Comparison of ENCODE assay signal across 25 mouse cellular contexts in the genomic region with DNA sequence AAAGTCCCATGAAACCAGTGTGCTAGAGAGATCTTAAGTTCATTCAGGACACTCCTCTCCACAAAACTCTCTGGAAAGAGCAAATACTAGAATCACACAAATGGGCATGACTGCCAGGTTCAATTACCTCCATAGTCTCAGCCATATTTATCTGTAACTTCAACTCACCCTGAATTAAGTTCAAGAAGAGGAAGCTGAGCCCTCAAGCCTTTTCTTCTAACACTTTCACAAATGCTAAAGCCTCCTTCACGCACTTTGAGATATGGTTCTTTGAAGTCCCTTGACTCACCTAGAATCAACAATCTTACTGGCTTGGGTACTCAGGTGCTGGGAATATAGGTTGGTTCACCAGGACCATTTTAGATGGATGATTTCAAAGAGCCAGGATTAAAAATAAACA. TPM values are rescaled to one million over a fixed set of nuclear protein-coding genes. Genes with fewer than 3 reads are reported as not detected.
DNase-seq lines count a peak whose midpoint lies in the region; ATAC-seq and TF ChIP-seq lines count a peak whose summit lies in the region.
"Had no signal": no experiment of that assay in that cellular context is flagged by ENCODE, and none has a peak within 500 bp of the region (broad histone marks: within the 10 kb centered on the region; RNA-seq: fewer than 3 reads in every experiment).

No protein-coding gene starts in this region.

- TF ChIP-seq CTCF in liver, postnatal 0 days (IDR thresholded peaks at IDR 0.05; ENCODE audit: low read depth), result no peak
- TF ChIP-seq CTCF in lung, postnatal 0 days (IDR thresholded peaks at IDR 0.05), result no peak
- TF ChIP-seq CTCF in MEL (IDR thresholded peaks at IDR 0.05 in 2 of 3, conservative IDR thresholded peaks at IDR 0.05 in 1 of 3; ENCODE audit: control insufficient read depth in 1 of 3, insufficient read depth in 1 of 3, low read depth in 2 of 3, low read length in 3 of 3, poor library complexity in 1 of 3, severe bottlenecking in 1 of 3), result no peak
- no peak for TF ChIP-seq CTCF in gastrocnemius, adult 2 months (IDR thresholded peaks at IDR 0.05)

- 0 out of 2 replicates have a peak overlapping the region, but pooled peaks have one; percentile 35 for H3K4me2 ChIP-seq in liver, postnatal 0 days (ENCODE audit: low read depth, low read length)
- no peak overlapping the region for H3K4me2 ChIP-seq in lung, postnatal 0 days (replicated peaks; ENCODE audit: low read depth, low read length)
- H3K4me2 ChIP-seq in forebrain, embryonic 11.5 days (ENCODE audit: low read depth, low read length, severe bottlenecking), result no peak overlapping the region
- H3K4me2 ChIP-seq: embryonic facial prominence, embryonic 12.5 days; forebrain, embryonic 12.5 days had no signal

- no peak for TF ChIP-seq POLR2A in MEL (IDR thresholded peaks at IDR 0.05; ENCODE audit: control insufficient read depth in 1 of 2, insufficient read depth in 1 of 2, low read depth in 1 of 2, low read length in 2 of 2, poor library complexity in 1 of 2)

- H3K4me3 ChIP-seq in liver, postnatal 0 days (ENCODE audit: low read depth, low read length), result no peak overlapping the region
- H3K4me3 ChIP-seq in lung, postnatal 0 days (ENCODE audit: low read depth, low read length), result no peak overlapping the region
- no peak overlapping the region for H3K4me3 ChIP-seq in MEL (ENCODE audit: control insufficient read depth in 1 of 2, insufficient read depth in 1 of 2, low read depth in 2 of 2, low read length in 2 of 2)
- H3K4me3 ChIP-seq in gastrocnemius, adult 2 months, result no peak overlapping the region
- no peak overlapping the region for H3K4me3 ChIP-seq in forebrain, embryonic 11.5 days (ENCODE audit: low read depth, low read length)
- H3K4me3 ChIP-seq: embryonic facial prominence, embryonic 10.5 days; embryonic facial prominence, embryonic 12.5 days; forebrain, embryonic 12.5 days had no signal

- WGBS in liver, postnatal 0 days (ENCODE audit: insufficient replicate concordance), result 78% methylated on average over 1 of the region's 1 CpGs
- WGBS in lung, postnatal 0 days, result 45% methylated on average over 1 of the region's 1 CpGs
- WGBS in forebrain, embryonic 11.5 days, result 92% methylated on average over 1 of the region's 1 CpGs

- no peak for ATAC-seq in liver, postnatal 0 days
- peak; percentile 66 for ATAC-seq in lung, postnatal 0 days
- no peak for ATAC-seq in forebrain, embryonic 11.5 days (replicated peaks; ENCODE audit: low FRiP score)
- ATAC-seq: activated CD4-positive, CD25-positive, alpha-beta regulatory T cell, adult 4 months; forebrain, embryonic 14.5 days; forebrain, embryonic 16.5 days; Patski had no signal

- no peak for DNase-seq in liver, postnatal 0 days
- no peak for DNase-seq in liver
- peak; percentile 81 for DNase-seq in lung, postnatal 0 days (ENCODE audit: low spot score)
- no peak for DNase-seq in lung, postnatal 4 days
- peak; percentile 39 for DNase-seq in MEL (ENCODE audit: low read depth, low spot score)
- DNase-seq in lung, postnatal 25 days (ENCODE audit: low spot score), result peak; percentile 57
- DNase-seq in gastrocnemius, adult 2 months, result no peak
- DNase-seq in forebrain, embryonic 11.5 days (ENCODE audit: low spot score), result no peak
- DNase-seq: adrenal gland, adult 8-10 months; adrenal gland, postnatal 14 days; adrenal gland, postnatal 36 days; cerebellum, adult 11-12 months; cerebellum, adult 2 months; cerebellum, adult 9-10 months; cerebellum, postnatal 10 days; cerebellum, postnatal 25 days had no signal

- no peak for TF ChIP-seq EP300 in liver, postnatal 0 days (IDR thresholded peaks at IDR 0.05; ENCODE audit: low read depth)
- no peak for TF ChIP-seq EP300 in lung, postnatal 0 days (IDR thresholded peaks at IDR 0.05)
- TF ChIP-seq EP300 in MEL (IDR thresholded peaks at IDR 0.05; ENCODE audit: low read depth in 1 of 2, low read length in 2 of 2), result no peak

- intact Hi-C loops in gastrocnemius, adult 2 months (cut with DNase I), result no loop called here

- no peak for TF ChIP-seq RAD21 in MEL (IDR thresholded peaks at IDR 0.05; ENCODE audit: low read depth, low read length)

- H3K4me1 ChIP-seq in liver, postnatal 0 days (ENCODE audit: insufficient read depth), result peaks cover 3% of the 10 kb centered on the region
- H3K4me1 ChIP-seq in lung, postnatal 0 days (ENCODE audit: insufficient read depth, low read depth, low read length), result peaks cover 8% of the 10 kb centered on the region; the same call in 1 of the 2 replicates
- peaks cover 0 to 5% of the 10 kb centered on the region in 2 experiments; a peak in 2 of 4 replicates for H3K4me1 ChIP-seq in MEL (ENCODE audit: control insufficient read depth in 1 of 2, insufficient read depth in 2 of 2, low read length in 2 of 2)
- no peaks in the 10 kb centered on the region; the same call in 1 of the 2 replicates for H3K4me1 ChIP-seq in forebrain, embryonic 11.5 days (replicated peaks; ENCODE audit: control insufficient read depth, insufficient read depth, low read length)

- no peak overlapping the region for H3K27ac ChIP-seq in liver, postnatal 0 days (ENCODE audit: low read depth)
- H3K27ac ChIP-seq in lung, postnatal 0 days (ENCODE audit: low read length), result no peak overlapping the region
- no peak overlapping the region for H3K27ac ChIP-seq in MEL (ENCODE audit: control insufficient read depth, low read depth, low read length)
- H3K27ac ChIP-seq in gastrocnemius, adult 2 months, result no peak overlapping the region
- H3K27ac ChIP-seq in forebrain, embryonic 11.5 days (ENCODE audit: low read depth, low read length), result no peak overlapping the region
- H3K27ac ChIP-seq: embryonic facial prominence, embryonic 10.5 days; embryonic facial prominence, embryonic 12.5 days; forebrain, embryonic 12.5 days had no signal

- no peaks in the 10 kb centered on the region for H3K27me3 ChIP-seq in liver, postnatal 0 days (ENCODE audit: insufficient read depth, low read length)
- H3K27me3 ChIP-seq in lung, postnatal 0 days (replicated peaks; ENCODE audit: insufficient read depth, low read length), result no peaks in the 10 kb centered on the region
- H3K27me3 ChIP-seq in MEL (ENCODE audit: control insufficient read depth in 1 of 2, insufficient read depth in 2 of 2, low read length in 2 of 2), result no peaks in the 10 kb centered on the region
- H3K27me3 ChIP-seq in forebrain, embryonic 11.5 days (ENCODE audit: control insufficient read depth, insufficient read depth, low read length), result no peaks in the 10 kb centered on the region

- no peaks in the 10 kb centered on the region for H3K36me3 ChIP-seq in liver, postnatal 0 days (replicated peaks; ENCODE audit: insufficient read depth, low read length)
- H3K36me3 ChIP-seq in lung, postnatal 0 days (ENCODE audit: insufficient read depth, low read length), result no peaks in the 10 kb centered on the region
- peaks cover 0 to 2% of the 10 kb centered on the region in 2 experiments; a peak in 2 of 4 replicates for H3K36me3 ChIP-seq in MEL (ENCODE audit: control insufficient read depth in 1 of 2, insufficient read depth in 2 of 2, low read length in 2 of 2)
- no peaks in the 10 kb centered on the region for H3K36me3 ChIP-seq in forebrain, embryonic 11.5 days (ENCODE audit: control insufficient read depth, insufficient read depth, low read length)
- H3K36me3 ChIP-seq: embryonic facial prominence, embryonic 10.5 days; embryonic facial prominence, embryonic 12.5 days; forebrain, embryonic 12.5 days had no signal

- no peaks in the 10 kb centered on the region for H3K79me2 ChIP-seq in MEL (ENCODE audit: control insufficient read depth, insufficient read depth, low read length, poor library complexity)

- H3K9me3 ChIP-seq in liver, postnatal 0 days (ENCODE audit: low read length), result no peaks in the 10 kb centered on the region
- H3K9me3 ChIP-seq in lung, postnatal 0 days (ENCODE audit: low read length), result no peaks in the 10 kb centered on the region
- H3K9me3 ChIP-seq in MEL (replicated peaks; ENCODE audit: insufficient read depth, low read length), result no peaks in the 10 kb centered on the region
- no peaks in the 10 kb centered on the region for H3K9me3 ChIP-seq in forebrain, embryonic 11.5 days (ENCODE audit: control insufficient read depth, low read length)
- H3K9me3 ChIP-seq: embryonic facial prominence, embryonic 10.5 days; embryonic facial prominence, embryonic 12.5 days; forebrain, embryonic 12.5 days had no signal

- H3K9ac ChIP-seq in liver, postnatal 0 days (replicated peaks), result no peak overlapping the region
- H3K9ac ChIP-seq in lung, postnatal 0 days (replicated peaks; ENCODE audit: low read depth), result no peak overlapping the region
- no peak overlapping the region for H3K9ac ChIP-seq in MEL (ENCODE audit: control insufficient read depth, low read depth, low read length, poor library complexity, severe bottlenecking)
- H3K9ac ChIP-seq in forebrain, embryonic 11.5 days (ENCODE audit: low read length), result no peak overlapping the region
- H3K9ac ChIP-seq: embryonic facial prominence, embryonic 12.5 days; forebrain, embryonic 12.5 days had no signal

TF ChIP-seq in MEL, 35 proteins besides CTCF, POLR2A, EP300 and RAD21:
- TF ChIP-seq USF2 (IDR thresholded peaks at IDR 0.05; ENCODE audit: borderline replicate concordance in 1 of 2, insufficient read depth in 1 of 2, low read depth in 1 of 2, low read length in 2 of 2) (no peak), CHD1 (IDR thresholded peaks at IDR 0.05; ENCODE audit: low read depth, low read length) (no peak), KAT2A (conservative IDR thresholded peaks at IDR 0.05; ENCODE audit: low read depth, low read length) (no peak), ZMIZ1 (IDR thresholded peaks at IDR 0.05; ENCODE audit: low read depth, low read length) (no peak), NRF1 (IDR thresholded peaks at IDR 0.05; ENCODE audit: insufficient read depth, low read depth, low read length, poor library complexity, severe bottlenecking) (no peak), MYB (IDR thresholded peaks at IDR 0.05; ENCODE audit: low read depth, low read length) (no peak), POLR2AphosphoS2 (IDR thresholded peaks at IDR 0.05; ENCODE audit: low read length) (no peak), RCOR1 (IDR thresholded peaks at IDR 0.05; ENCODE audit: low read depth, low read length) (no peak), JUND (IDR thresholded peaks at IDR 0.05; ENCODE audit: low read depth, low read length) (no peak), ZNF384 (IDR thresholded peaks at IDR 0.05; ENCODE audit: low read depth, low read length) (no peak)

RNA-seq across cellular contexts. Expression of a gene that starts 3.2 kb away (rescaled TPM):
- 1.1 and 1.8 TPM in 2 replicates for polyA plus RNA-seq in liver, postnatal 0 days (2015; fragmentation: Nextera tagmentation; extraction: Ambion mirVana)
- 30.6 and 37.8 TPM in 2 replicates for polyA plus RNA-seq in lung, postnatal 0 days (2015; fragmentation: Nextera tagmentation; extraction: Ambion mirVana)
- not detected in 2 replicates for total RNA-seq in MEL (2012; rRNA removed)
- polyA plus RNA-seq in MEL (2012; ENCODE audit: insufficient read depth in 1 of 2, insufficient read length in 2 of 2, low read depth in 1 of 2, low replicate concordance in 2 of 2, missing spikeins in 1 of 2), result not detected
- not detected for total RNA-seq in gastrocnemius, adult 2 months (2021)
- polyA plus RNA-seq in forebrain, embryonic 11.5 days (2014; fragmentation: Nextera tagmentation; extraction: Ambion mirVana), result 0.07 TPM in 1 of 2 replicates, not detected in the other
- total RNA-seq: adrenal gland, adult 18-20 months; adrenal gland, adult 8-10 months; adrenal gland, postnatal 14 days; adrenal gland, postnatal 36 days had no signal
- polyA plus RNA-seq: activated CD4-positive, CD25-positive, alpha-beta regulatory T cell, adult 4 months; C2C12; Patski had no signal

Comparison
In these comparisons a context has a peak if more than half of its experiments do, and no peak if none do; other contexts are left out.
1. DNase-seq: peak in lung, postnatal 0 days (single experiment), MEL (single experiment) and lung, postnatal 25 days (single experiment); none in liver, postnatal 0 days (single experiment), liver (single experiment), lung, postnatal 4 days (0 of 2), gastrocnemius, adult 2 months (single experiment) and forebrain, embryonic 11.5 days (single experiment).
2. RNA of a gene that starts 3.2 kb away (polyA plus RNA-seq): 30.6 to 37.8 TPM in lung, postnatal 0 days; 1.1 to 1.8 TPM in liver, postnatal 0 days, 0.07 TPM in forebrain, embryonic 11.5 days and not detected in MEL; every median in the first group is over 10 times any median in the second.